Comparison of ENCODE assay signal across 8 mouse cellular contexts in the genomic region with DNA sequence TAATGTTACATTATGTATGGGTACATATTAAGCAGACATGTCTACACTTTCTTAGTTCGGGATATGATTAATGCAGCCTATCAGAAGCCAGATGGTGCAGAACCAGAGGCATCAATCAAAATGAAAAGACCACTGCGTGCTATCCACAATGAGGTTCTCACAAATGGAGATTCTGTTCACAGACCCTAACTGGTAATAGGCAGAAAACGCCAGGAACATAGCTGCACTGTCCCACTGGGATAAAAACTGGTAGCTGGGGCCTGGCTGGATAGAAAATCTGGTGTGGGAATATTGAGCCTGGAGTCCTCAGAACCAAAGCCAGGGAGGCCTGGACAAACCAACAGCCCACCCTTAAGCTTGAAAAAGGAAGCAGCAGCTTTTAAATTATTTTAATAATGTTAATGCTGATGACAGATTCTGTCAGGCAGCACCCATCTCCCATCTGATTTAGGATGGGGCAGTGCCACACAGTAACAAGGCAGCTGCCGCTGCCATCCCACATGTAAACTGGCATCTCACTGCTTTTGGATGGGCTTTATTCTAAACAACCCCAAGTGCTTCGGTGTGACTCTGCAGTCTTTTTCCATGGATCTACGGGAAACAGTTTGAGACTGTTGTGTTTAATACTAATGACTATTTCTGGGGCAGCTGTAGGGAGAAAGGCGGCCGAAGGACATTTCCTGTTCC.
A peak's percentile ranks its signal among the peaks of the same experiment; 100 is the strongest.
DNase-seq lines count a peak whose midpoint lies in the region; ATAC-seq and TF ChIP-seq lines count a peak whose summit lies in the region.

No protein-coding gene starts in this region.

- H3K4me1 ChIP-seq in embryonic facial prominence, embryonic 13.5 days, result peaks cover 20% of the 10 kb centered on the region
- H3K4me1 ChIP-seq in hindbrain, postnatal 0 days (ENCODE audit: insufficient read depth, low read length), result peaks cover 16% of the 10 kb centered on the region
- H3K4me1 ChIP-seq in neural tube, embryonic 13.5 days (replicated peaks), result peaks cover 42% of the 10 kb centered on the region

- H3K27ac ChIP-seq in embryonic facial prominence, embryonic 13.5 days, result peak overlapping the region; percentile 7; the same call in 1 of the 2 replicates
- peak overlapping the region; percentile 71 for H3K27ac ChIP-seq in hindbrain, postnatal 0 days
- H3K27ac ChIP-seq in neural tube, embryonic 13.5 days (replicated peaks), result peak overlapping the region; percentile 87

- DNase-seq in kidney, postnatal 10 days, result peak; percentile 30
- DNase-seq in kidney, postnatal 36 days, result no peak
- peak; percentile 84 for DNase-seq in hindbrain, postnatal 0 days (ENCODE audit: low spot score)
- DNase-seq in urinary bladder, postnatal 4 days (ENCODE audit: low spot score in 2 of 2), result no peak
- no peak for DNase-seq in frontal cortex, postnatal 10 days (ENCODE audit: low spot score in 2 of 2)
- DNase-seq in right cerebral cortex, adult 18-20 months, result no peak

- H3K4me2 ChIP-seq in embryonic facial prominence, embryonic 13.5 days, result no peak overlapping the region
- no peak overlapping the region for H3K4me2 ChIP-seq in hindbrain, postnatal 0 days (ENCODE audit: low read depth, low read length)
- no peak overlapping the region for H3K4me2 ChIP-seq in neural tube, embryonic 13.5 days

- 40% methylated on average over 8 of the region's 8 CpGs for whole genome bisulfite sequencing in embryonic facial prominence, embryonic 13.5 days
- WGBS in hindbrain, postnatal 0 days, result 14% methylated on average over 8 of the region's 8 CpGs
- 7% methylated on average over 8 of the region's 8 CpGs for WGBS in neural tube, embryonic 13.5 days

- H3K9ac ChIP-seq in embryonic facial prominence, embryonic 13.5 days, result no peak overlapping the region
- no peak overlapping the region for H3K9ac ChIP-seq in hindbrain, postnatal 0 days (replicated peaks; ENCODE audit: low read length)
- 0 out of 2 replicates have a peak overlapping the region, but pooled peaks have one; percentile 22 for H3K9ac ChIP-seq in neural tube, embryonic 13.5 days

- no peak for TF ChIP-seq CTCF in hindbrain, postnatal 0 days (IDR thresholded peaks at IDR 0.05; ENCODE audit: low read depth)

- H3K9me3 ChIP-seq in embryonic facial prominence, embryonic 13.5 days, result no peaks in the 10 kb centered on the region
- no peaks in the 10 kb centered on the region for H3K9me3 ChIP-seq in hindbrain, postnatal 0 days (ENCODE audit: low read length)
- H3K9me3 ChIP-seq in neural tube, embryonic 13.5 days, result no peaks in the 10 kb centered on the region

- H3K4me3 ChIP-seq in embryonic facial prominence, embryonic 13.5 days, result no peak overlapping the region
- H3K4me3 ChIP-seq in hindbrain, postnatal 0 days (ENCODE audit: low read length), result no peak overlapping the region
- no peak overlapping the region for H3K4me3 ChIP-seq in neural tube, embryonic 13.5 days

- H3K36me3 ChIP-seq in embryonic facial prominence, embryonic 13.5 days, result no peaks in the 10 kb centered on the region
- no peaks in the 10 kb centered on the region for H3K36me3 ChIP-seq in hindbrain, postnatal 0 days (ENCODE audit: insufficient read depth, low read length)
- H3K36me3 ChIP-seq in neural tube, embryonic 13.5 days, result no peaks in the 10 kb centered on the region

- ATAC-seq in embryonic facial prominence, embryonic 13.5 days (ENCODE audit: insufficient number of reproducible peaks, insufficient read depth, low FRiP score, low TSS enrichment, low read depth), result peak; percentile 32; the same call in 1 of the 2 replicates
- peak; percentile 86 for ATAC-seq in hindbrain, postnatal 0 days
- ATAC-seq in neural tube, embryonic 13.5 days (ENCODE audit: low read depth), result peak; percentile 92

- no peaks in the 10 kb centered on the region for H3K27me3 ChIP-seq in embryonic facial prominence, embryonic 13.5 days
- H3K27me3 ChIP-seq in hindbrain, postnatal 0 days (ENCODE audit: insufficient read depth, low read length), result no peaks in the 10 kb centered on the region
- no peaks in the 10 kb centered on the region for H3K27me3 ChIP-seq in neural tube, embryonic 13.5 days

Comparison
In these comparisons a context has a peak if more than half of its experiments do, and no peak if none do; other contexts are left out.
1. DNase-seq: peak in kidney, postnatal 10 days (single experiment) and hindbrain, postnatal 0 days (single experiment); none in kidney, postnatal 36 days (0 of 2), urinary bladder, postnatal 4 days (0 of 2), frontal cortex, postnatal 10 days (0 of 2) and right cerebral cortex, adult 18-20 months (single experiment).
2. ATAC-seq: peak in every context shown above with its lines; median percentile 92 in neural tube, embryonic 13.5 days; 86 in hindbrain, postnatal 0 days; 32 in embryonic facial prominence, embryonic 13.5 days.
3. H3K27ac ChIP-seq: peak in every context shown above with its lines; median percentile 87 in neural tube, embryonic 13.5 days; 71 in hindbrain, postnatal 0 days; 7 in embryonic facial prominence, embryonic 13.5 days.